Mouse (Mus musculus) limb, embryonic 12.5 days (tissue): ENCODE measurements around the gene Exo5. TPM values are rescaled to one million over a fixed set of nuclear protein-coding genes. Genes with fewer than 3 reads are reported as not detected.

Experiments used
- microRNA-seq: library from miRNA; unstranded; fragments of <30 nt; microRNA quantifications from one replicate; pipeline ENCODE4, GENCODE M21; 2017
- polyA plus RNA-seq: library from polyadenylated mRNA; unstranded; fragments of >200 nt; fragmentation: Nextera tagmentation; extraction: Ambion mirVana; gene quantifications from 2 replicates; pipeline ENCODE4 v1.2.1, GENCODE M21; 2016

Exo5 gene
- polyA plus RNA-seq, 1 experiment from 2014 or later: 34.7 TPM

Small RNAs within 50 kb of the gene (microRNA-seq; reads per million reads assigned to microRNA genes)
- 0.70 reads per million for gene Mir7015

Other genes starting within 250 kb of the Exo5 start
- 6.2 and 7.3 TPM in 2 replicates for gene Kcnq4, start 176.4 kb downstream of the Exo5 start, polyA plus RNA-seq
- 117 and 118 TPM in 2 replicates for gene Nfyc, start 93.4 kb downstream of the Exo5 start, polyA plus RNA-seq
- 0.35 and 0.98 TPM in 2 replicates for gene Rims3, start 70.2 kb downstream of the Exo5 start, polyA plus RNA-seq
- gene Zfp69, start 26.7 kb upstream of the Exo5 start, polyA plus RNA-seq: 12.4 and 13.0 TPM in 2 replicates
- gene Smap2, start 92.2 kb upstream of the Exo5 start, polyA plus RNA-seq: 16.9 and 20.3 TPM in 2 replicates
- gene Col9a2, start 114.4 kb upstream of the Exo5 start, polyA plus RNA-seq: 78.8 and 84.2 TPM in 2 replicates
- gene Zmpste24, start 173.2 kb upstream of the Exo5 start, polyA plus RNA-seq: 24.2 and 24.5 TPM in 2 replicates
- gene Tmco2, start 184.2 kb upstream of the Exo5 start, polyA plus RNA-seq: not detected in 2 replicates